Mouse (Mus musculus): Measurements from ENCODE around the gene Kcnk10. TPM values are rescaled to one million over a fixed set of nuclear protein-coding genes. Genes with fewer than 3 reads are reported as not detected.

The Kcnk10 gene
- polyA plus RNA-seq, 1 experiment from 2014 or later, result 40.9 TPM

DNA sequence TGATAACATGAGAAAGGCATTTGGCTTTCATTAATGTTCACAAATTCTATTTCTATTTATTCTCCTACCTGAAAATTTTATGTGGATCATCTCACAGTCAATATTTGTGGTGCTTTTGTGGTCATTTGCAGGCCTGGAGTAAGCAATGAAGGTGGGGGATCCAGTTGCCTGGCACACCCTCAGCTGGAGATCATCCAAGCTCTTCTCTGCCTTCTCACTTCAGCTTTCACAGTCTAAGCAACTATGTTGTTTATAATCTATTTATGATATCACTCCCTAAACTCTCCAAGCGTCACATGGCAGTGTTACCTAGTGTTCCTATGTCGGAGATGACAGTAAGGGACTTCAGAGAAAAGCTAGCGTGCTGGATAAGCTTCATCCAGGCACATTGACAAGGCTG lies 18.1 kb downstream of the Kcnk10 start:
- H3K27ac ChIP-seq (ENCODE audit: low read depth, low read length), result no peak overlapping the region

DNA sequence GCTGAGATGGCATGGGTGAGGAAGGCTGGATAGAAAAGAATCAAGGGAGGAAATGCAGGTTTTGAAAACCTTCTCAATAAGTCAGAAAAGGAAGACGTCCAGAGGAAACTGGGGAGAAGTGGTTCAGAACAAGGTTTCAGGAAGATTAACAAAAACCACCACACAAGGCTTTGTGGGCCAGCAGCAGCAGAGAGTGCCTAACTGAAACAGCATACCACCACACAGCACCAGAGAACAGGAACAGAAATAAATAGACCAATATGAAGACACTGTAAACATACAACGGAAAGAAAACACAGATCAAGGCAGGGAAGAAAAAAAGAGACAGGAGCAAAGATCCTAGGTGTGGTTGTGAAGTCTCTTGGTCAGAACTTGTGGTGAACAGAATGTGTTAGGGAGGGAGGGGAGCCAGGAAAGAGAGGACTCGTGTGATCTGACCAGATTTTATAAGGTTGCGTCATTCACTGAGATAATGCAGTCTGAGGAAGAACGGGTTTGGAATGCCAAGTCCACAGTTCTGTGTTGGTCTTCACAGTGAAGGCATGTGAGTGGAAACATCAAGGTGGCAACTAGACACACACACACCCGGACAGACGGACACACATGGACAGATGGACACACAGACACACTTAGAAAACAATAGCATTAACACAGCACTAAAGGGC lies 21.0 kb downstream of the Kcnk10 start:
- ATAC-seq (ENCODE audit: low FRiP score) (no peak), DNase-seq (ENCODE audit: low spot score, missing footprints) (no peak)
- Histone ChIP-seq H3K9me3 (ENCODE audit: control insufficient read depth, low read length) (no peaks in the 10 kb centered on the region), H3K9ac (ENCODE audit: low read length) (no peak overlapping the region), H3K27ac (ENCODE audit: low read depth, low read length) (no peak overlapping the region), H3K27me3 (ENCODE audit: control insufficient read depth, insufficient read depth, low read length) (no peaks in the 10 kb centered on the region), H3K4me2 (no peak overlapping the region), H3K36me3 (ENCODE audit: control insufficient read depth, insufficient read depth, low read length) (0 out of 2 replicates have a peak, but pooled peaks cover 2% of the 10 kb centered on the region), H3K4me3 (ENCODE audit: low read depth, low read length) (no peak overlapping the region), H3K4me1 (ENCODE audit: control insufficient read depth, insufficient read depth, low read length) (peaks cover 18% of the 10 kb centered on the region)
- WGBS, result 86% methylated on average over 7 of the region's 7 CpGs

More for the DNA sequence above, 18.1 kb downstream of the Kcnk10 start:
- H3K27me3 ChIP-seq (ENCODE audit: control insufficient read depth, insufficient read depth, low read length), result no peaks in the 10 kb centered on the region
- H3K9me3 ChIP-seq (ENCODE audit: control insufficient read depth, low read length), result no peaks in the 10 kb centered on the region
- ATAC-seq (ENCODE audit: low FRiP score), result no peak
- no peak overlapping the region for H3K4me2 ChIP-seq
- 88% methylated on average over 3 of the region's 3 CpGs for WGBS
- H3K4me3 ChIP-seq (ENCODE audit: low read depth, low read length), result no peak overlapping the region
- peaks cover 39% of the 10 kb centered on the region for H3K4me1 ChIP-seq (ENCODE audit: control insufficient read depth, insufficient read depth, low read length)
- no peak for DNase-seq (ENCODE audit: low spot score, missing footprints)
- no peaks in the 10 kb centered on the region for H3K36me3 ChIP-seq (ENCODE audit: control insufficient read depth, insufficient read depth, low read length)
- no peak overlapping the region for H3K9ac ChIP-seq (ENCODE audit: low read length)

- DNase-seq (ENCODE audit: low spot score, missing footprints) (no peak), ATAC-seq (ENCODE audit: low FRiP score) (no peak)
- WGBS, result 92% methylated on average over 6 of the region's 6 CpGs
- 0 out of 2 replicates have a peak, but pooled peaks cover 2% of the 10 kb centered on the region for H3K36me3 ChIP-seq (ENCODE audit: control insufficient read depth, insufficient read depth, low read length)
- H3K9ac ChIP-seq (ENCODE audit: low read length), result no peak overlapping the region
- no peaks in the 10 kb centered on the region for H3K9me3 ChIP-seq (ENCODE audit: control insufficient read depth, low read length)
- no peak overlapping the region for H3K4me3 ChIP-seq (ENCODE audit: low read depth, low read length)
- no peaks in the 10 kb centered on the region for H3K4me1 ChIP-seq (ENCODE audit: control insufficient read depth, insufficient read depth, low read length)
- no peak overlapping the region for H3K4me2 ChIP-seq
- H3K27ac ChIP-seq (ENCODE audit: low read depth, low read length), result no peak overlapping the region
- no peaks in the 10 kb centered on the region for H3K27me3 ChIP-seq (ENCODE audit: control insufficient read depth, insufficient read depth, low read length)
Measured at GRCm38 (mm10) chr12:98549981-98550380, 28.1 kb downstream of the Kcnk10 start.

DNA sequence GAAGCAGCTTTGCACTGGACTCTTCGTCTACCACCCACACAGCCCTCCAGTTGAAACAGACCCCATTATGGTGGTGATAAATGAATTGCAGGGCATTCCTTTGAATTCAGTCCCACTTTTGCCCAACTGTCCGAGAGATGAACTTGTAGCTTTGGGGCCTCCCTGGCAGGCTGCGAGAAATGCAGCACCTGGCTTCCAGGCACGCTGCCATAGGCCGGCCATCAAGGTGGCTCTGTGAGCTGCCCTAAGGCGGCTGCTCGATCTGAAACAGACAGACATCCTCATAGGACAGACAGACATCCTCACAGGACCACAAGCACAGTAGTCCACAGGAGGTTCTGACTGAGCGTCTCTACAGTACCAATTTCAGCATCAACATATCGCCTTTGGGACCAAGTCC lies 30.0 kb downstream of the Kcnk10 start:
- no peaks in the 10 kb centered on the region for H3K36me3 ChIP-seq (ENCODE audit: control insufficient read depth, insufficient read depth, low read length)
- no peak for ATAC-seq (ENCODE audit: low FRiP score)
- no peaks in the 10 kb centered on the region for H3K9me3 ChIP-seq (ENCODE audit: control insufficient read depth, low read length)
- H3K9ac ChIP-seq (ENCODE audit: low read length), result no peak overlapping the region
- DNase-seq (ENCODE audit: low spot score, missing footprints), result no peak
- 89% methylated on average over 9 of the region's 9 CpGs for WGBS
- no peaks in the 10 kb centered on the region for H3K27me3 ChIP-seq (ENCODE audit: control insufficient read depth, insufficient read depth, low read length)
- H3K27ac ChIP-seq (ENCODE audit: low read depth, low read length), result no peak overlapping the region
- no peaks in the 10 kb centered on the region for H3K4me1 ChIP-seq (ENCODE audit: control insufficient read depth, insufficient read depth, low read length)
- no peak overlapping the region for H3K4me3 ChIP-seq (ENCODE audit: low read depth, low read length)
- H3K4me2 ChIP-seq, result no peak overlapping the region

DNA sequence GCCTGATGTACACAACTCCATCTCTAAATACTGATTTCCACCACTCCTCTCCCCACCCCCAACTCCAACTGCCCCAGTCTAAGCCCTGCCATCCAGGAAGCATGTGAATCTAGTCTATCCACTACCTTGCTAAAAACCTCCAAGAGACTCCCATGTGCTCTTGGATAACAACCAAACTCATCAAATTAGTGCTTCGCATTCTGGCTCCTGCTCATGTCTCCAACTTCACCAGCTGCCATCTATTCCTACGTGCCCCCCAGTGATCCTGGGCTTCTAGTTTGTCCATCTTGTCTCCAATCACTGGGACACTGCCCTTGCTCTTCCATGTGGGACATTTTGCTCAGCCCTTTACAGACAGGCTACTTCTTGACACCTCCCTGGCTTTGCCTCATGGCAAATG lies 32.2 kb downstream of the Kcnk10 start:
- H3K36me3 ChIP-seq (ENCODE audit: control insufficient read depth, insufficient read depth, low read length), result no peaks in the 10 kb centered on the region
- 98% methylated on average over 2 of the region's 2 CpGs for WGBS
- no peaks in the 10 kb centered on the region for H3K9me3 ChIP-seq (ENCODE audit: control insufficient read depth, low read length)
- no peak for ATAC-seq (ENCODE audit: low FRiP score)
- no peaks in the 10 kb centered on the region for H3K27me3 ChIP-seq (ENCODE audit: control insufficient read depth, insufficient read depth, low read length)
- no peaks in the 10 kb centered on the region for H3K4me1 ChIP-seq (ENCODE audit: control insufficient read depth, insufficient read depth, low read length)
- H3K9ac ChIP-seq (ENCODE audit: low read length), result no peak overlapping the region
- H3K4me3 ChIP-seq (ENCODE audit: low read depth, low read length), result no peak overlapping the region
- no peak overlapping the region for H3K4me2 ChIP-seq
- DNase-seq (ENCODE audit: low spot score, missing footprints), result no peak
- no peak overlapping the region for H3K27ac ChIP-seq (ENCODE audit: low read depth, low read length)

GRCm38 (mm10) chr12:98545251-98545560 lies 32.9 kb downstream of the Kcnk10 start:
- Histone ChIP-seq H3K4me3 (ENCODE audit: low read depth, low read length) (no peak overlapping the region), H3K4me2 (no peak overlapping the region), H3K9ac (ENCODE audit: low read length) (no peak overlapping the region), H3K27me3 (ENCODE audit: control insufficient read depth, insufficient read depth, low read length) (no peaks in the 10 kb centered on the region), H3K4me1 (ENCODE audit: control insufficient read depth, insufficient read depth, low read length) (no peaks in the 10 kb centered on the region), H3K9me3 (ENCODE audit: control insufficient read depth, low read length) (no peaks in the 10 kb centered on the region), H3K36me3 (ENCODE audit: control insufficient read depth, insufficient read depth, low read length) (no peaks in the 10 kb centered on the region), H3K27ac (ENCODE audit: low read depth, low read length) (no peak overlapping the region)
- 91% methylated on average over 4 of the region's 4 CpGs for WGBS
- no peak for DNase-seq (ENCODE audit: low spot score, missing footprints)
- no peak for ATAC-seq (ENCODE audit: low FRiP score)

DNA sequence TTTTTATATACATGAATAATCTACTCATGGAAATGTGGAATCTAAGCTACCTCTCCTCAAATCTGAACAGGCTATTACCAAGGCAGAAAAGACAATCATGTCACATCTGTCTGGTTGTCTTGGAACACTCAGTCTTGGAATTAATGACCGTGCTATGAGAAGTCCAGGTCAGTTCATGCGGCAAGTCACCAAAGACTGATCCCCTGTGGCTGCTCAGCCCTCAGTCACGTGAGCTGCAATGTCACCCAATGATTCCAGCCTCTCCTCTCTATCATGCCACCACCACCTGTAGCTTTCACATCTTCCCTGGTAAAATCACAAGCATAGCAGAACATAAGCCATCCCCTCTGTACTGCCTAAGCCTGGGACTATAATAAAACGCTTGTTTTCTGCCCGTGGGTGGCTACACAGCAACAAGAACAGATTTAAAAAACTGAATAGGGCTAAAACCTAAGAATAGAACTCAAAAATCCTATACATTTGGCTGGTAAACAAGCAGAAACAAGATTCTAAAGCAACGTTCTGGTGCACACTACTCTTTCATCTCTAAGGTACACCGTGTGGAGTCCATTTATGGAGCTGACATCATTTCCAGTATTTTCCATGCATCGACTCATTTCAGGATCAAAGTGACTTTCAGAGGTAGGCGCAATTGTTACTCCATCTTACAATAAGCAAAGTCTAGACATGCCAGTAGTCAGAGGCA lies 33.4 kb downstream of the Kcnk10 start:
- Histone ChIP-seq H3K4me3 (ENCODE audit: low read depth, low read length) (no peak overlapping the region), H3K4me2 (no peak overlapping the region), H3K4me1 (ENCODE audit: control insufficient read depth, insufficient read depth, low read length) (no peaks in the 10 kb centered on the region), H3K9me3 (ENCODE audit: control insufficient read depth, low read length) (no peaks in the 10 kb centered on the region), H3K27me3 (ENCODE audit: control insufficient read depth, insufficient read depth, low read length) (no peaks in the 10 kb centered on the region), H3K9ac (ENCODE audit: low read length) (no peak overlapping the region), H3K36me3 (ENCODE audit: control insufficient read depth, insufficient read depth, low read length) (no peaks in the 10 kb centered on the region), H3K27ac (ENCODE audit: low read depth, low read length) (no peak overlapping the region)
- ATAC-seq (ENCODE audit: low FRiP score), result no peak
- 88% methylated on average over 9 of the region's 9 CpGs for WGBS
- no peak for DNase-seq (ENCODE audit: low spot score, missing footprints)

DNA sequence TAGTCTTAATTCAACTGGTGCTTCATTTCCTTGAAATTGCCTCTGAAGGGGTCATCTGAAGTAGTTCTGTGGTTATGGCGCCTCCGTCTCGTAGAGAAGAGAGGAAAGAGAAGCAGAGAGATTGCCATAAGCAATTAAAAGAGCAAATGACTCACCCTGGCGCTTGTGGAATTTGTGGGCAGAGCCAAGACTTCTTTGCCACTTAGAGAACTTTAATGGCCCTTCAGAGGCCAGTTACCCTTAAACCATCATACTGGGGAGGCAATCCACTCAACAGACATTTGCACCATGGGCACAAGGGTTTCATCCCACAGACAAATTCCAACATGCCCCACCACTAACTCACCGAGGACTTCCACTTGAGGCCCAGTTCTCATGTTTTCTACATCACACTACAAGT lies 41.4 kb downstream of the Kcnk10 start:
- no peak overlapping the region for H3K27ac ChIP-seq (ENCODE audit: low read depth, low read length)
- DNase-seq (ENCODE audit: low spot score, missing footprints) (no peak), ATAC-seq (ENCODE audit: low FRiP score) (no peak)
- no peaks in the 10 kb centered on the region for H3K4me1 ChIP-seq (ENCODE audit: control insufficient read depth, insufficient read depth, low read length)
- no peaks in the 10 kb centered on the region for H3K27me3 ChIP-seq (ENCODE audit: control insufficient read depth, insufficient read depth, low read length)
- H3K9me3 ChIP-seq (ENCODE audit: control insufficient read depth, low read length), result no peaks in the 10 kb centered on the region
- no peak overlapping the region for H3K4me3 ChIP-seq (ENCODE audit: low read depth, low read length)
- no peak overlapping the region for H3K4me2 ChIP-seq
- H3K9ac ChIP-seq (ENCODE audit: low read length), result no peak overlapping the region
- no peaks in the 10 kb centered on the region for H3K36me3 ChIP-seq (ENCODE audit: control insufficient read depth, insufficient read depth, low read length)
- 89% methylated on average over 5 of the region's 5 CpGs for WGBS

GRCm38 (mm10) chr12:98536036-98536435 lies 42.1 kb downstream of the Kcnk10 start:
- no peak for ATAC-seq (ENCODE audit: low FRiP score)

More at GRCm38 (mm10) chr12:98536036-98536435, 42.1 kb downstream of the Kcnk10 start:
- no peak overlapping the region for H3K4me2 ChIP-seq
- H3K4me3 ChIP-seq (ENCODE audit: low read depth, low read length), result no peak overlapping the region
- DNase-seq (ENCODE audit: low spot score, missing footprints), result no peak
- no peaks in the 10 kb centered on the region for H3K4me1 ChIP-seq (ENCODE audit: control insufficient read depth, insufficient read depth, low read length)
- H3K27me3 ChIP-seq (ENCODE audit: control insufficient read depth, insufficient read depth, low read length), result no peaks in the 10 kb centered on the region
- no peak overlapping the region for H3K9ac ChIP-seq (ENCODE audit: low read length)
- no peaks in the 10 kb centered on the region for H3K36me3 ChIP-seq (ENCODE audit: control insufficient read depth, insufficient read depth, low read length)
- no peaks in the 10 kb centered on the region for H3K9me3 ChIP-seq (ENCODE audit: control insufficient read depth, low read length)
- WGBS, result 87% methylated on average over 6 of the region's 6 CpGs
- no peak overlapping the region for H3K27ac ChIP-seq (ENCODE audit: low read depth, low read length)
